Mouse (Mus musculus) urinary bladder, postnatal 10 days (tissue): Measurements from ENCODE around the gene Dars.
"Not testable (repeated sequence)": the region's sequence is repeated elsewhere in the genome, so short reads cannot be mapped to it uniquely, and the experiment has no call there.

Source experiments
- DNase-seq: peaks from one replicate; pipeline ENCODE4 v3.0.0; 2022; ENCODE audit warnings: low spot score

Dars gene

GRCm38 (mm10) chr1:128337708-128338320 is 79.4 kb downstream of the Dars start:
- DNase-seq = no peak

GRCm38 (mm10) chr1:128330313-128330712 is 86.9 kb downstream of the Dars start:
- no peak for DNase-seq

GRCm38 (mm10) chr1:128328218-128328617 is 89.0 kb downstream of the Dars start, which contains the start of gene Lct:
Lct (minus strand) TSS chr1:128328318.
- no peak for DNase-seq

GRCm38 (mm10) chr1:128327165-128327564 is 90.0 kb downstream of the Dars start:
- no peak for DNase-seq

DNA sequence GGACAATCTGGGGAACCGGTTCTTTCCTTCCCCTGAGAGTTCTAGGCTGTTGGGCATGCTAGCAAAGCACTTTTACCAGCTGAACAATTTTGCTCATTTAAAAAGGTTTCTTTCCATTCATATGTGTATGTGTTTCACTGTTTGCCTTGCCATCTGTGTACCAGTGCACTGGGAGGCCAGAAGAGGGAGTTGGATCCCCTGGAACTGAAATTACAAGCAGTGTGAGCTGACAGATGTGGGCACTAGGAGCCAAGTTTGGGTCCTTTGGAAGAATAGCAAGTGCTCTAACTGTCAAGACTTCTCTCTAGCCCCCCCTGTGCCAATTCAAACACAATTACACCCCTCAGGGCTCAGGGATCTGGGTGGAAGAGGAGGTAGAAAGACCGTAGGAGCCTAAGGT is 92.4 kb downstream of the Dars start:
- no peak for DNase-seq

GRCm38 (mm10) chr1:128323026-128323643 is 94.0 kb downstream of the Dars start:
- DNase-seq = no peak

- not testable (repeated sequence) for DNase-seq
These were observed 97.9 kb downstream of the Dars start for GRCm38 (mm10) chr1:128319266-128319665.

DNA sequence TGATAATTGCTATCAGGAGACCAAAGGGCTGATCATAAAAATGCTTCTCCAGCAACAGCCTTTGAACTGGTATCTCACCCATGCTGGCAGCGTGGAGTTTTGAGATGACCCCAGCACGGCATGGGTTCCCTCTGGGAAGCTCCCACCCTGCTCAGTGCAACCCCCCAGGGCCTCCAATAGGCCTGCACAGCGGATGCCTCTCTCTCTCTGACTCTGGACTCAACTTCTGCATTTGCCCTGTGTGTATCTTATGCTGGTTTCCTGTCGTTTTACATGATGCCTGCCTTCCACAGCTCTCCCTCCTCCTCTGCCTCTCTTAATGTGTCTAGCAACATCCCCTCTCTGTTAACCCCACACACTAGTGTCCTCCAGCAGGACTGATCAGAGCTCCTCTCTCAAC is 102.5 kb downstream of the Dars start:
- DNase-seq = no peak
